Mouse (Mus musculus): ENCODE results near the gene Gtf2ird2. TPM values are rescaled to one million over a fixed set of nuclear protein-coding genes. Genes with fewer than 3 reads are reported as not detected.

Gene Gtf2ird2
- total RNA-seq, 2 experiments from 2014 or later = 17.7 to 20.1 TPM

- TF ChIP-seq CTCF (IDR thresholded peaks at IDR 0.05) = no peak
Observed at GRCm38 (mm10) chr5:134237936-134238760, 54.3 kb downstream of the Gtf2ird2 start.

GRCm38 (mm10) chr5:134241831-134242230 lies 58.0 kb downstream of the Gtf2ird2 start:
- intact Hi-C loops (cut with DNase I) = no loop called here
- no peak overlapping the region for H3K4me3 ChIP-seq
- H3K27ac ChIP-seq = no peak overlapping the region
- no peak for TF ChIP-seq CTCF (IDR thresholded peaks at IDR 0.05)
- no peak for DNase-seq (ENCODE audit: extremely low spot score in 1 of 2, low spot score in 2 of 2)

More at GRCm38 (mm10) chr5:134237936-134238760, 54.3 kb downstream of the Gtf2ird2 start:
- H3K4me3 ChIP-seq = no peak overlapping the region
- intact Hi-C loops (cut with DNase I) = no loop called here
- no peak overlapping the region; the same call in 1 of the 2 replicates for H3K27ac ChIP-seq
- DNase-seq (ENCODE audit: extremely low spot score in 1 of 2, low spot score in 2 of 2) = peak in 1 of 2 experiments; percentile 41

DNA sequence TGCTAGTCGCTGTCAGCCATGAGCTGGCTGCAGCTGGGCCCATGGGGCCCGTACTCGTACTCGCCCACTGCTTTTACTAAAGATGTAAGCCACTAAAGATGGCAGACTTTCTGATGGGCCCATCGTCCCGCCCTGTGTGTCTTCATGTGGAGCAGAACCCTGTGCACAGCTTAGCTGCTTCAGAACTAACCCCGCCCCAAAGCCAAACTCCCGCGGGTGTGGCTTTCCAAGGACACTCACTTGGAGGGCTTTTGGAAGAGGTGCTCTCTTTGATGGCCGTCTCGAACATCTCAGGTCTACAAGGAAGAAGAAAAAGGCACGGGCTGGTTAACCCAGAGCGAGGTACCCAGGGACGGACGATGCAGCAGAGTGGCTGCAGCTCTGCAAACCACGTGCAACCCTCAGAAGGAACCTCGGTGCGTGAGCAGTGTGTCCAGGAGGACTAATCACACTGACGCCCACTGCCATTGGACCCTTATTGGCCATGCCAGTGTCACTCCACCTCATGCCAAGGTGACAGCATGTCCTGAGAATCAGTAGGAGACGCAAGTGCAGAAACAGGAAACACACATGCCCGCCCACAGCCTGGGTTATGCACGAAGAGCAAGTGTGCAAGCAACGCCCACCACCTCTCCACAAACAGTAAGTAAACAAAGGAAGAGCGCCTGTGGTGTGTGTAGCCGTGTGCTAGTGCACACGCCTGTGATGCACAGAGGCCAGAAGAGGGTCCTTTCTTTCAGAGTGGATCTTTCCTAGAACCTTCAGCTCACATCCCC lies 60.0 kb downstream of the Gtf2ird2 start:
- no peak for TF ChIP-seq CTCF (IDR thresholded peaks at IDR 0.05)
- intact Hi-C loops (cut with DNase I) = no loop called here
- Histone ChIP-seq H3K4me3 (no peak overlapping the region), H3K27ac (no peak overlapping the region)
- DNase-seq (ENCODE audit: extremely low spot score in 1 of 2, low spot score in 2 of 2) = no peak

DNA sequence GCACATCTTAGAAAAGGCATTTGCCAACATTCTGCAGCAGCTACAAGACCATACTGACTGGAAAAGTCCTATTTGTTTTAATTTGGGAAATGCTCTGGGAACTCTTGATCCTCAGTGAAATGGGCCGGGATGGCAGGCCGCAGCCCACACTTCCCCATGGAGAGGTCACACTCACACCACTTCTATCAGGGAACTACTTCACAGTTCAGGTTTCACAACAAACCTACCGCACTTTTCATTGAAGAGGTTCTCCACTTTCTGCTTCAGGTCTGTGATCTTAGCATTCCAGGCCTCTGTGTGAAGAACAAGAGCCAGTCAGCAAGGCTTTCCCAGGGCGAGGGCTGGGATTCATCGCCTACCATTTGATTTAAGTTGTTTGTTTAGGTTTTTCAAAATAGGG lies 61.1 kb downstream of the Gtf2ird2 start:
- Histone ChIP-seq H3K27ac (no peak overlapping the region), H3K4me3 (no peak overlapping the region)
- intact Hi-C loops (cut with DNase I) = no loop called here
- DNase-seq (ENCODE audit: extremely low spot score in 1 of 2, low spot score in 2 of 2) = no peak
- TF ChIP-seq CTCF (IDR thresholded peaks at IDR 0.05) = no peak

DNA sequence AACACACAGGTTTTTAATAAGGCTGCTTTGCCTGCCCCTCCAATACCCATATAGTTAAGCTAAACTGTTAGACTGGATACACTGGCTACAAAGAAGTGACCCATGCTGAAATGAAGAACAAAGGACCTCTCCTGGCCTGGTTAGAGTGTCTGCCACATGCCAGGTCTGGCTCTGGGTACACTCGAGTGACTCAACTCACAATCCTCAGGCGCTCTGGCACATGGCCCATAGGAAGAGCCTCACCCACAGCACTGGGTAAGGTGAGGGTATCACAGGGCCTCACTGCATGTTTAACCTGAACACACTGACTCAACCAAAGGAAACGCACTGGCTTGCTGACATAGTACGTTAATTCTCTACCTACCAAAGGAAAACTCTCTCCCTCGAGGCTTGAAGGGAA lies 62.3 kb downstream of the Gtf2ird2 start:
- intact Hi-C loops (cut with DNase I) = no loop called here
- no peak for DNase-seq (ENCODE audit: extremely low spot score in 1 of 2, low spot score in 2 of 2)
- Histone ChIP-seq H3K4me3 (no peak overlapping the region), H3K27ac (no peak overlapping the region)
- no peak for TF ChIP-seq CTCF (IDR thresholded peaks at IDR 0.05)

GRCm38 (mm10) chr5:134248608-134249244 lies 64.9 kb downstream of the Gtf2ird2 start:
- H3K4me3 ChIP-seq = no peak overlapping the region
- no peak for TF ChIP-seq CTCF (IDR thresholded peaks at IDR 0.05)
- intact Hi-C loops (cut with DNase I) = loop anchor here (2.0 kb wide), 1 partner anchor 64 kb away; no protein-coding TSS in a partner anchor
- H3K27ac ChIP-seq = no peak overlapping the region
- DNase-seq (ENCODE audit: extremely low spot score in 1 of 2, low spot score in 2 of 2) = no peak

GRCm38 (mm10) chr5:134249245-134249649 lies 65.4 kb downstream of the Gtf2ird2 start:
- peak overlapping the region; percentile 28; the same call in 1 of the 2 replicates for H3K27ac ChIP-seq
- peak; percentile 28 to 50 for DNase-seq (ENCODE audit: extremely low spot score in 1 of 2, low spot score in 2 of 2)
- no peak overlapping the region for H3K4me3 ChIP-seq
- no peak for TF ChIP-seq CTCF (IDR thresholded peaks at IDR 0.05)
- intact Hi-C loops (cut with DNase I) = loop anchor here (2.0 kb wide), 1 partner anchor 64 kb away; no protein-coding TSS in a partner anchor

DNA sequence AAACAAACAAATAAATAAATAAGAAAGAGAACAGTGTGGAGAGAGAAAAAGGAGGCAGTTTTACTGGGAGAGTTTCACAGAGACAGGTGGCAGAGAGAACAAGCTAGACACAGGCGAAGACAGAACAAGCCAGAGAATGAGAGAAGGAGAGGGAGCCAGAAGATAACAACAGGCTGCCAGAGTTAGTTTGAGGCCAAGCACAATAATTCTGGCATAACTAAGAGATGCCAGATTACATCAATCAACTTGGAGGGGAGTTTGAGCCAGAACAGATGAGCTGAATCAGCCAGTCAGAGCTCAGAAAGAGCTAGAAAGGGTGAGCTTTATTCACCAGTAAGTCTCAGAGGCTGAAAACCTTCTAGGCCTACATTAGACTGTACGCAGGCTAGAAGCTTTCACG lies 66.8 kb downstream of the Gtf2ird2 start:
- TF ChIP-seq CTCF (IDR thresholded peaks at IDR 0.05) = no peak
- no peak overlapping the region for H3K4me3 ChIP-seq
- no peak overlapping the region for H3K27ac ChIP-seq
- DNase-seq (ENCODE audit: extremely low spot score in 1 of 2, low spot score in 2 of 2) = no peak
- intact Hi-C loops (cut with DNase I) = no loop called here

DNA sequence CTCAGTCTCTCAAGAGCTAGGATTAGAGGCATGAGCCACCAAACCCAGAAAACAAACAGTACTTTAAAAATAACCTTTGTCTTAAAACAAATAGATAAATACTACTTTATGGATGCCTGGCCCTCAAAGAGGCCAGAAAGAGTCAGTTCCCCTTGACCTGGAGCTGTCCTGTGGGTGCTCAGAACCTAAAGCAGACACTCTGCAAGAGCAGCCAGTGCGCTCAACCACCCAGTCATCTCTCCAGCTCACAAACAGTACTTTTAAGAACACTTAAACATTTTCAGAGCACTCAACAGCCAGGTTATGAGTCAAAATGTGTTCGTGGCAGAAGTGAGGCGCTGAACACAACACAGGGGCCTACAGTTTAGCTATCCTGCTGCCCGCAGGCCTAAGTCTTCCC lies 67.3 kb downstream of the Gtf2ird2 start:
- intact Hi-C loops (cut with DNase I) = no loop called here
- TF ChIP-seq CTCF (IDR thresholded peaks at IDR 0.05) = no peak
- no peak overlapping the region for H3K4me3 ChIP-seq
- DNase-seq (ENCODE audit: extremely low spot score in 1 of 2, low spot score in 2 of 2) = no peak
- H3K27ac ChIP-seq = no peak overlapping the region

DNA sequence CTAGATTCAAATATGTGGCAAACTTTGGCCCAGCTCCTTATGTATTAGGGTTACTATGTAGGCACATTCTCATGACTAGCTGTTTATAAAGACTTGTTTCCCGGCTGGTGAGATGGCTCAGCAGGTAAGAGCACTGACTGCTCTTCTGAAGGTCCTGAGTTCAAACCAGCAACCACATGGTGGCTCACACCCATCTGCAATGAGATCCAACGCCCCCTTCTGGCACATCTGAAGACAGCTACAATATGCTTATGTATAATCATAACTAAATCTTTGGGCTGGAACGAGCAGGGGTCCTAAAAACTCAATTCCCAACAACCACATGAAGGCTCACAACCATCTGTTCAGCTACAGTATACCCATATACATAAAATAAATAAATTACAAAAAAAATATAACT lies 70.0 kb downstream of the Gtf2ird2 start:
- intact Hi-C loops (cut with DNase I) = no loop called here
- Histone ChIP-seq H3K27ac (no peak overlapping the region), H3K4me3 (no peak overlapping the region)
- TF ChIP-seq CTCF (IDR thresholded peaks at IDR 0.05) = peak; percentile 11; the same call in 1 of the 2 replicates
- DNase-seq (ENCODE audit: extremely low spot score in 1 of 2, low spot score in 2 of 2) = no peak

GRCm38 (mm10) chr5:134255294-134255693 lies 71.5 kb downstream of the Gtf2ird2 start:
- no peak overlapping the region for H3K4me3 ChIP-seq
- no peak for TF ChIP-seq CTCF (IDR thresholded peaks at IDR 0.05)
- intact Hi-C loops (cut with DNase I) = no loop called here
- DNase-seq (ENCODE audit: extremely low spot score in 1 of 2, low spot score in 2 of 2) = peak in 1 of 2 experiments; percentile 51
- H3K27ac ChIP-seq = no peak overlapping the region; the same call in 1 of the 2 replicates
